Mouse (Mus musculus) CH12.LX (cell line): ENCODE results near the gene Cobl. TPM values are rescaled to one million over a fixed set of nuclear protein-coding genes. Genes with fewer than 3 reads are reported as not detected.

Source experiments
- DNase-seq: peaks from one replicate; pipeline ENCODE4 v3.0.0-alpha.2; 2013; ENCODE audit errors: extremely low read depth
- H3K27ac ChIP-seq: 2 replicates; pipeline ENCODE4 v1.5.1; 2012; ENCODE audit warnings: low read depth, mild to moderate bottlenecking, control low read depth, moderate library complexity; ENCODE audit not compliant: insufficient read depth
- H3K27me3 ChIP-seq: replicated peaks from 2 replicates; pipeline ENCODE3; 2012; ENCODE audit warnings: inconsistent platforms
- H3K36me3 ChIP-seq, 2 experiments: replicated peaks in 1 of 2; 2 replicates each; pipeline versions ENCODE3 to v1.6.1; 2012; ENCODE audit warnings: inconsistent platforms in 1 of 2, low read length in 1 of 2, mild to moderate bottlenecking in 1 of 2, mixed read lengths in 1 of 2, moderate library complexity in 1 of 2; ENCODE audit not compliant: control insufficient read depth in 1 of 2, insufficient read depth in 1 of 2
- H3K4me1 ChIP-seq, 2 experiments: 2 replicates each; pipeline ENCODE4 v1.6.1; 2012; ENCODE audit warnings: inconsistent platforms in 1 of 2, moderate library complexity in 1 of 2; ENCODE audit not compliant: insufficient read depth in 2 of 2, control insufficient read depth in 1 of 2
- H3K4me2 ChIP-seq: 2 replicates; pipeline ENCODE4 v1.6.1; 2012; ENCODE audit warnings: low read depth, mild to moderate bottlenecking, control low read depth; ENCODE audit not compliant: poor library complexity, insufficient read depth, severe bottlenecking
- H3K4me3 ChIP-seq, 3 experiments: fragments of 150-350 bp in 1 of 3; sonication (generic) in 1 of 3; replicated peaks in 1 of 3; 2 replicates each; pipeline versions ENCODE3 to v1.5.1; 2011 to 2012; ENCODE audit warnings: low read depth in 2 of 3, low read length in 2 of 3, mild to moderate bottlenecking in 2 of 3, moderate library complexity in 2 of 3, control low read depth in 1 of 3, improper control_type of control experiment in 1 of 3, inconsistent platforms in 1 of 3, mixed read lengths in 1 of 3; ENCODE audit not compliant: poor library complexity in 1 of 3
- H3K79me2 ChIP-seq: replicated peaks from 2 replicates; pipeline ENCODE4 v1.6.1; 2012; ENCODE audit warnings: mild to moderate bottlenecking, moderate library complexity; ENCODE audit not compliant: control insufficient read depth, poor library complexity, insufficient read depth, severe bottlenecking; ENCODE audit errors: extremely low read depth
- H3K9ac ChIP-seq: 2 replicates; pipeline ENCODE4 v1.6.1; 2012; ENCODE audit warnings: low read depth, mild to moderate bottlenecking, control low read depth, moderate library complexity; ENCODE audit not compliant: insufficient read depth
- H3K9me3 ChIP-seq: replicated peaks from 2 replicates; pipeline ENCODE3; 2012; ENCODE audit warnings: low read length, inconsistent platforms, mixed read lengths
- CHD2 ChIP-seq: IDR thresholded peaks from 2 replicates; pipeline ENCODE4 v1.6.1; 2011; ENCODE audit warnings: low read length, improper control_type of control experiment
- CTCF ChIP-seq, 2 experiments: IDR thresholded peaks in 1 of 2; conservative IDR thresholded peaks in 1 of 2; 2 replicates each; pipeline ENCODE4 v1.5.1; 2011 to 2012; ENCODE audit warnings: low read depth in 2 of 2, low read length in 2 of 2, improper control_type of control experiment in 1 of 2, inconsistent platforms in 1 of 2, mild to moderate bottlenecking in 1 of 2, moderate library complexity in 1 of 2
- E2F4 ChIP-seq: IDR thresholded peaks from 2 replicates; pipeline ENCODE4 v1.6.1; 2011; ENCODE audit warnings: low read depth, low read length, improper control_type of control experiment; ENCODE audit not compliant: insufficient replicate concordance
- ELF1 ChIP-seq: IDR thresholded peaks from 2 replicates; pipeline ENCODE4 v1.6.1; 2014; ENCODE audit warnings: low read depth, mild to moderate bottlenecking, inconsistent platforms, low read length, improper control_type of control experiment
- EP300 ChIP-seq: IDR thresholded peaks from 2 replicates; pipeline ENCODE4 v1.6.1; 2011; ENCODE audit warnings: low read length, improper control_type of control experiment
- GABPA ChIP-seq: IDR thresholded peaks from 2 replicates; pipeline ENCODE4 v1.6.1; 2012; ENCODE audit warnings: low read depth, low read length, improper control_type of control experiment, inconsistent platforms; ENCODE audit not compliant: insufficient replicate concordance
- IRF4 ChIP-seq: IDR thresholded peaks from 2 replicates; pipeline ENCODE4 v1.6.1; 2014; ENCODE audit warnings: low read depth, mild to moderate bottlenecking, inconsistent platforms, low read length, improper control_type of control experiment
- JUN ChIP-seq: IDR thresholded peaks from 2 replicates; pipeline ENCODE4 v1.6.1; 2011; ENCODE audit warnings: low read depth, mild to moderate bottlenecking, low read length, improper control_type of control experiment, moderate library complexity; ENCODE audit not compliant: insufficient read depth
- JUND ChIP-seq: conservative IDR thresholded peaks from 2 replicates; pipeline ENCODE4 v1.6.1; 2011; ENCODE audit warnings: low read depth, low read length, improper control_type of control experiment
- KAT2A ChIP-seq: IDR thresholded peaks from 2 replicates; pipeline ENCODE4 v1.6.1; 2012; ENCODE audit warnings: low read length, improper control_type of control experiment, inconsistent platforms; ENCODE audit not compliant: insufficient replicate concordance
- MAFK ChIP-seq: IDR thresholded peaks from 2 replicates; pipeline ENCODE4 v1.6.1; 2011; ENCODE audit warnings: low read length, improper control_type of control experiment; ENCODE audit not compliant: insufficient replicate concordance
- MAX ChIP-seq: IDR thresholded peaks from 2 replicates; pipeline ENCODE4 v1.6.1; 2011; ENCODE audit warnings: low read length, improper control_type of control experiment
- MAZ ChIP-seq: IDR thresholded peaks from 2 replicates; pipeline ENCODE4 v1.6.1; 2012; ENCODE audit warnings: low read depth, mild to moderate bottlenecking, inconsistent platforms, low read length, improper control_type of control experiment, moderate library complexity
- MEF2A ChIP-seq: IDR thresholded peaks from 2 replicates; pipeline ENCODE4 v1.6.1; 2014; ENCODE audit warnings: low read depth, mild to moderate bottlenecking, inconsistent platforms, low read length, improper control_type of control experiment, borderline replicate concordance
- MXI1 ChIP-seq: IDR thresholded peaks from 2 replicates; pipeline ENCODE4 v1.6.1; 2011; ENCODE audit warnings: mild to moderate bottlenecking, low read depth, low read length, improper control_type of control experiment
- NELFE ChIP-seq: IDR thresholded peaks from 2 replicates; pipeline ENCODE4 v1.6.1; 2011; ENCODE audit warnings: low read depth, low read length, improper control_type of control experiment
- POLR2AphosphoS2 ChIP-seq: IDR thresholded peaks from 2 replicates; pipeline ENCODE4 v1.6.1; 2011; ENCODE audit warnings: low read depth, low read length, improper control_type of control experiment
- RCOR1 ChIP-seq: conservative IDR thresholded peaks from 2 replicates; pipeline ENCODE4 v1.6.1; 2012; ENCODE audit warnings: low read depth, mild to moderate bottlenecking, inconsistent platforms, low read length, improper control_type of control experiment
- SMC3 ChIP-seq: IDR thresholded peaks from 2 replicates; pipeline ENCODE4 v1.6.1; 2011; ENCODE audit warnings: low read depth, low read length, improper control_type of control experiment
- TBP ChIP-seq: conservative IDR thresholded peaks from 2 replicates; pipeline ENCODE4 v1.6.1; 2011; ENCODE audit warnings: low read depth, low read length, improper control_type of control experiment
- UBTF ChIP-seq: IDR thresholded peaks from 2 replicates; pipeline ENCODE4 v1.6.1; 2012; ENCODE audit warnings: low read depth, mild to moderate bottlenecking, inconsistent platforms, low read length, improper control_type of control experiment, moderate library complexity
- USF1 ChIP-seq: IDR thresholded peaks from 2 replicates; pipeline ENCODE4 v1.6.1; 2014; ENCODE audit warnings: low read depth, mild to moderate bottlenecking, inconsistent platforms, low read length, improper control_type of control experiment
- USF2 ChIP-seq: conservative IDR thresholded peaks from 2 replicates; pipeline ENCODE4 v1.6.1; 2011; ENCODE audit warnings: low read depth, low read length, improper control_type of control experiment
- ZC3H11A ChIP-seq: IDR thresholded peaks from 2 replicates; pipeline ENCODE4 v1.6.1; 2012; ENCODE audit warnings: low read depth, mild to moderate bottlenecking, inconsistent platforms, low read length, improper control_type of control experiment
- ZKSCAN1 ChIP-seq: IDR thresholded peaks from 2 replicates; pipeline ENCODE4 v1.6.1; 2012; ENCODE audit warnings: low read depth, inconsistent platforms, low read length, improper control_type of control experiment, borderline replicate concordance
- ZMIZ1 ChIP-seq: IDR thresholded peaks from 2 replicates; pipeline ENCODE4 v1.6.1; 2012; ENCODE audit warnings: low read depth, mild to moderate bottlenecking, inconsistent platforms, low read length, improper control_type of control experiment
- dilution Hi-C: fragments of 300-500 bp; cut with MboI; formaldehyde crosslinking; loops from 2 replicates; pipeline ENCODE4 v1.14.3; 2020; ENCODE audit warnings: low sequenced_read_pairs; ENCODE audit not compliant: extremely low pct_unique_long_range_greater_than_20kb, extremely low pct_ligation_motif_present
- in situ Hi-C: fragments of 300-500 bp; cut with MboI; formaldehyde crosslinking; loops from 3 replicates; pipeline ENCODE4 v1.14.3; 2019; ENCODE audit warnings: low sequenced_read_pairs, low pct_ligation_motif_present, low pct_unique_long_range_greater_than_20kb, mixed read lengths
- polyA plus RNA-seq: library from polyadenylated mRNA; unstranded; fragments of >175 nt; gene quantifications from 2 replicates; pipeline ENCODE4 v1.2.1, GENCODE M21; 2012; ENCODE audit warnings: low read depth; ENCODE audit not compliant: insufficient read length
- total RNA-seq, 2 experiments: library from RNA; depleted of rRNA; stranded (reverse); fragments of 300-350 nt in 1 of 2; fragments of >200 nt in 1 of 2; gene quantifications; 2 replicates each; pipeline ENCODE4 v1.2.3; 2012 to 2014

The Cobl gene
- total and polyA plus RNA-seq, 3 experiments, result 0.06 to 0.13 TPM; not detected in 1

- H3K4me3 ChIP-seq, result no peak overlapping the region
- no peaks in the 10 kb centered on the region for H3K27me3 ChIP-seq
- H3K4me2 ChIP-seq, result no peak overlapping the region
- no peak overlapping the region for H3K9ac ChIP-seq
- no peak overlapping the region for H3K27ac ChIP-seq
- peaks cover 0 to 5% of the 10 kb centered on the region in 2 experiments; a peak in 2 of 4 replicates for H3K4me1 ChIP-seq
- H3K9me3 ChIP-seq, result no peaks in the 10 kb centered on the region
- dilution Hi-C loops, result no loop called here
- TF ChIP-seq USF2 (no peak), EP300 (no peak), SMC3 (no peak), KAT2A (no peak), USF1 (no peak), TBP (no peak), NELFE (no peak), CTCF (conservative IDR thresholded peaks at IDR 0.05 in 1 of 2, IDR thresholded peaks at IDR 0.05 in 1 of 2; ENCODE audit: low read depth in 2 of 2, low read length in 2 of 2) (no peak), MAX (no peak), ELF1 (no peak), JUN (no peak), GABPA (no peak), IRF4 (no peak), E2F4 (no peak), ZMIZ1 (no peak), ZKSCAN1 (no peak), CHD2 (no peak), UBTF (no peak), ZC3H11A (no peak)
- TF ChIP-seq, all 38 proteins: peak for 0
- Histone ChIP-seq H3K79me2 (no peaks in the 10 kb centered on the region), H3K36me3 (no peaks in the 10 kb centered on the region)
- DNase-seq, result no peak
- in situ Hi-C loops, result no loop called here
Measured at GRCm38 (mm10) chr11:12474299-12474935, 9.7 kb upstream of the Cobl start.

- Histone ChIP-seq H3K4me1 (peaks cover 0 to 5% of the 10 kb centered on the region in 2 experiments; a peak in 2 of 4 replicates), H3K27ac (no peak overlapping the region), H3K79me2 (no peaks in the 10 kb centered on the region), H3K36me3 (no peaks in the 10 kb centered on the region), H3K9me3 (no peaks in the 10 kb centered on the region), H3K27me3 (no peaks in the 10 kb centered on the region), H3K4me3 (no peak overlapping the region), H3K9ac (no peak overlapping the region), H3K4me2 (no peak overlapping the region)
- dilution Hi-C loops, result no loop called here
- TF ChIP-seq USF2 (no peak), NELFE (no peak), MXI1 (no peak), E2F4 (no peak), IRF4 (no peak), MEF2A (no peak), ZC3H11A (no peak), MAZ (no peak), RCOR1 (no peak), JUND (no peak), GABPA (no peak), KAT2A (no peak), CHD2 (no peak), POLR2AphosphoS2 (no peak), MAFK (no peak)
- in situ Hi-C loops, result no loop called here
- no peak for DNase-seq
Measured at GRCm38 (mm10) chr11:12473625-12474298, 9.0 kb upstream of the Cobl start.
